Mouse (Mus musculus): ENCODE results near the gene Ap4e1.

Gene Ap4e1

DNA sequence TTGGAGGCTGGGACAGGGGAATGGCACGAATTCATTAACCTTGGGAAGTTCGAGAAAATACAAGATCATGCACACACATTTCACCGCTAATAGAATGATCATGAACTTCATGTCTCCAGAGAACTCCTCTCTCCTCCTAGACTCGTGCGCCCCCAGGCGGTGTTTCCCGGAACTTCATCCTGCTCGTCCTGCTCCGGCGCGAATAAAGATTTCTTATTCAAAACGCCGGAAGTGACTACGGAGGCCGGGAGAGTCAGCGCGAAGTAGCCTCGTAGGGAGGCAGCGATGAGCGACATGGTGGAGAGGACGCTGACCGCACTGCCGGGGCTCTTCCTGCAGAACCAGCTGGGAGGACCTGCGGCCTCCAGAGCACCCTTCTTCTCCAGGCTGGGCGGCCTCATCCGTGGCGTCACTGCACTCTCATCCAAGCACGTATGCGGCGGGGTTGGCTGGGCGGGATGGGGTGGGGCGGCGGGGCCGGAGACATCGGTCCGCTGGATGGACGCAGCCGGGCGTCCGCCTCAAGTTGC lies at the start of gene Ap4e1:
Gene Ap4e1 (plus strand): TSS at position 249 of the 530 bp plus-strand sequence.
- DNase-seq = peak; percentile 96 to 98

DNA sequence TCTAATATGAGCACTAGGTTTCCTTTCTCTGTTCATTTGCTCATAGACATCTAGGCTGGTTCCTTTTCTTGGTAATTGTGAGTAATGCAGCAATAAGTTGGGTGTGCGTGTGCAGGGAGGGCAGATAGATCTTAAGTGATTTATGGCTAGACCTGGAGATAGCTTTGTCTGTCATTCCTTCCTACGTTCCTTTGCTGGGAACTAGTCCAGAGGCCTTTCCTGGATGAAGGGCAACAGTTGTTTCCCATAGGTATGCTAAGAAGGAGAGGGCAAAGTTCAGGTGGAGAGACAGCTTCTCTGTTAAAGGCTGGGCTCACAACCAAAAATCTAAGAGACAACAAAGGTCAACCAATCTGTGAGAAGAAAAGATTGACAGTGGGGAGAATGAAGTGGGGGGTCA lies 46.8 kb upstream of the Ap4e1 start:
- no peak for DNase-seq

DNA sequence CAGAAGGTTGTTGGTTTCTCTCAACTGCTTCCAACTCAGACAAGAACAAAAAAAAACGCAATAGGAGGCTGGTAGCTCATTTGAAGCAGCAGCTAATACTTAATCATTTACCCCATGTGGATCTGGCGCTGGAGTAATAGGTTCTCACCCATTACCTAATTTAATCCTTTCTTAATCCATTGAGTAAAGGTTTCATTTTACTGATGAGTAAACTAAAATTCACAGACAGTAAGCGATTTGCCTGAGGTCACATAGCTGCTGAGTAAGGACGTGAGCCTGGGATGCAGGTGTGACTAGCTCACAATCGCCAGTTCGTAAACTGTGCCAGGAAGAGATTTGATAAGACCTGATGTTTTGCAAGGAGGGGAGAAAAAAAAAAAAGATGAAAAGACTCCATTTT lies 31.1 kb upstream of the Ap4e1 start:
- DNase-seq = no peak

DNA sequence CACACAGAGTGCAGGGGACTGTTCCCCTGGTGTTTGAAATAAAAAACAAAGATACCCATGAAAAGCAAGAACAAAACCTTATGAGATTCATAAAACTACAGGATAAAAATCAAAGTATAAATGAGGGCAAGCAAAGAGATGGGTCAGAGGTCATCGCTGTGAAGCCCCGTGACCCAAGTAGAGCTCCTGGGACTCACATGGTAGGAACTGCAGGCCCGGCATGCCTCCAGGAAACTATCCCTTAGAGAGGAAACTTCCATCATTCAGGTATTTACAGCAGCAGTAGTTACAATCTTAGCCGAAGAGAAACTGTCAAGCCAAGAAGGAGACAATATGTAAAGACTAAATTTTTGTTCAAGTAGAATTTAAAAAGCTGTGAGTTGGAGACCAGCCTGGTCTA lies 25.3 kb upstream of the Ap4e1 start:
- no peak for DNase-seq

DNA sequence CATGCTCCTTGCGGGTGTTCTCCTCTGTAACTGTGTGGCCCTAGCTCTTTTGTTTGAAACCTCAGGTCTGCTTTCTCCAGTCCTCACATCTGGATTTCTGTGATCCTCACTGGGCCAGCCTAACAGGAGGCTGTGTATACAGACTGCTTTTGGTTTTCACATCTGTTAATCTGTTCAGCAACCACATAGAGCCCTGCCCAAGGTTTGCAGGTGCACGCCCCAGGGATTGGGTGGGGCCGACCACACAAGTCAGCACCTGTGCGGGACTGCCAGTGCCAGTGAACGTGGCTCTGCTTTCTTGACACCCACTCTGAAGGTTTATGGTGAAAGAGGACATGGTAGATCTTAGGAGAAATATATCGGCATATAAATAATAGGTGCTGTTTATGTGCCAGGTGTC lies 18.6 kb upstream of the Ap4e1 start:
- no peak for DNase-seq

DNA sequence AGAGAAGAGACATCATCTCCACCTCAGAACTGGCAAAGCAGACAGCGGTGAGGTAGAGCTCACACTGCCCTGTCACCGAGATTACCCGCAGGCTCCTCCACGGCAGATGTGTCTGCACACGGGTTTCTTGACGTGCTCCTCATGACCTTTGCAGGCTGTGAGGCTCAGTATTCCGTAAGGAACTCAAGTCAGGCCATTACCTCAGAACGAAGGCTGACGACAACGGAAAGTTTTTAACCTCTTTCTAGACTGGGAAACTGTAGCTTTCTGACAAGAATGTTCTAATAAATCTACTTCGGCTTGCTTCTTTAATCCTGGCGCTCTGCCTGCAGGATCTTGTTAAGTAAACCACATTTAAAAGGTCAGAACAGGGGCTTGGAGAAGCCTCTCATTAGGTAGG lies 15.8 kb upstream of the Ap4e1 start:
- DNase-seq = no peak

DNA sequence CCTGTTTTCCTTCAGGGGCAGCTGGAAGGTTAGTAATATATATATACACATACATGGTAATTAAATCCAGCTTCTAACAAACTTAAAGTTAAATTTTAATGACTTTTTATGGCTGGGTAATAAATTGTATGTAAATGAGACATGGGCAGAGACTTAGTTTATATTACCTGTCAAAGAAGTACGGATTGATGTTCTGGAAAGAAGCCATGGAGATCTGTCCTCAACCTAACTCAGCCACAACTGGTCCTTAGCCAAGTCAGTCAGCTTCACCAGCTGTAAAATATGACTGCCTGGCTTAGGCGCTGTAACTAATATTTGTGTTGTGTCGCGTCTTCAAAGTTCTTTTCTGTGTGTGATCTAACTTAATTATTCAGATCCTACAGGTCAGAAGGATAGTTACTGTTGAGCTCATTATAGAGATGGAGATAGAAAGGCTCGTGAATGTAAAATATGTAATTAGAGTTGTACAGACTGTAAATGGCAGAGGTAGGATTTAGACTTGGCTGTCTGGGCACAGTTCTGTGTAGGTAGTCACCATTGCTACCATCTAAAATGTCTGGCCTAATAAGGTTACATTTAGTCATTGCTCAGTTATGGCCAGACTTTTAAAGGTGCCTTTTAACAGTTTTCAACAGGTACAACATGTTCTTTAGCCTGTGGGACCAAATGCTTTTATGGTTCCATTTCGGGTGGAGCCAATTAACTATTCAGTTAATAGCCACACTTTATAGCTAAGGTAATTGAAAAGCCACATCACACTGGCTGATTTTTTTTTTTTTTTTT lies 13.9 kb upstream of the Ap4e1 start:
- DNase-seq = no peak

DNA sequence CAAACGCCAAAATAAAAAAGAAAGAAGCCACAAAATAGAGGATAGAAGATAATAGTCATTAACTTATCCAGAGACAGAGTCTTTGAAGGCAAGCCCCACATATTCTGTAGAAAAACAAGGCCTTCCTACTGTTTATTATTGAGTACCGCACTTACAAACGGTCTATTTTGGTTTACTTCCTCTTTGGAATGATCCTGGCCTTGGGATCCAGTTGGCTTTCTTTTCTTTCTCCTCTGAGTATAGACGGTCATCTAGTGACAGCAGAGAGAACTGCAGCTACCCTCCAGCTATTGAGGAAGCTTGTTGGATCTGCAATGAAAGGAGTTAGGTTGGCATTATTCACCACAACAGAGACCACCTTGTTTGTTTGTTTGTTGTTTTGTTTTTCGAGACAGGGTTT lies 11.8 kb upstream of the Ap4e1 start:
- peak; percentile 23 to 47 for DNase-seq

DNA sequence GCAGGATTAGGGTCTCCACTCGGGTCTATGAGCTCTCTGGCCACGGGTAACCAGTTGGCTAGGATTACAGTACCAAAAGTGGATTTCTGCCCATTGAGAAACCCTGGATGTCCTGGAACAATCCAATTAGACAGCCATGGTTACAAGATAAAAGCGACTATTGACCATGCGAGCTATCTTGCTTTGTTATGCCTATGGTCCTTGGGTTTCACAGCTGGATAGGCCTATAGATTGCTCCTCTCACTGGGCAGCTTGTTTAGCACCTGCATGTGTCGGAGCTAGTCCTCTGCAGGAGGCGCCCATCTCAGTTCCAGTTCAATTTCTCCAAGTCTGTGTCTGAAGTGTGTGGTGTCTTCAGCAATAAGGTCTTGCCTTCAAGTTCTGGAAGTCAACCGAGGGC lies 10.3 kb upstream of the Ap4e1 start:
- no peak for DNase-seq

DNA sequence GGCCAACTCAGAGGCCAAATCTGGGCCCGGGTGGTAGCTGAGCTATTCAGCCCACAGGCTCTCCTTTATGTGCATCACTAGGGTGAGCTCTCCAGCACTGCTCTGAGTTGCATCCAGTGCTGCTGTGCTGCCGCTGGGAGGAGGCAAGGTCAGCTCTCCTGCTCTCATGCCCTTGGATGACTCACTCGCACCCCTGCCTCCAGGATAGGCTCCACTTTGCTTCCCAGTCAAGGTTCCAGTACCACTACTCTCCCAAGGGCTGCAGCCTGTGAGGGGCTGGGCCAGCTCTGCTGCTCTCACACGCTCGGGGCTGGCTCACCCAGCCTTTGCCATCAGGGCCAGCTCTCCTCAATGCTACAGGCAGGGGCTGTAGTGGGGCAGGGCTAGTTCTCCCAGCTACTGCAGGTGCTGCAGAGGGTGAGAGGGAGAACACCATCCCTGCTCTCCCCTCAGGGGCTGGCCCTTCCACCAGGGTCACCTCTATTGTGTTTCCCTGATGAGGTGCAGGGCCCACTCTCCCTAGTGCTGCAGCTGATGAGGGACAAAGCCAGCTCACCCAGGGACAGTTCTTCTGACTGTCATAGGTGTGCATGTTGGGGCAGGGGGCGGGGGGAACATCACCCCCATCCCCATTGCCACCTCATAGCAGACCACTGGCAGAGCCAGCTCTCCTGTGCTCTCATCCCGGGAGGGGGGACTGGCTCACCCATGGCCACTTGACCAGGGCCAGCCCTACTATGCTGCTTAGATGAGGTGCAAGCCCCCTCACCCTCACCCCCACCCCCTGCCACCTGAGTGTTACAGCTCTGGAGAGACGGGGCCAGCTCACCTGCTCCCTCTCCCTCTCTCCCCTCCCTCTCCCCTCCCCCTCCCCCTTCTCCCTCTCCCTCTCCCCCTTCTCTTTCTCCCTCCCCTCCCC lies 7.9 kb upstream of the Ap4e1 start:
- no peak for DNase-seq

DNA sequence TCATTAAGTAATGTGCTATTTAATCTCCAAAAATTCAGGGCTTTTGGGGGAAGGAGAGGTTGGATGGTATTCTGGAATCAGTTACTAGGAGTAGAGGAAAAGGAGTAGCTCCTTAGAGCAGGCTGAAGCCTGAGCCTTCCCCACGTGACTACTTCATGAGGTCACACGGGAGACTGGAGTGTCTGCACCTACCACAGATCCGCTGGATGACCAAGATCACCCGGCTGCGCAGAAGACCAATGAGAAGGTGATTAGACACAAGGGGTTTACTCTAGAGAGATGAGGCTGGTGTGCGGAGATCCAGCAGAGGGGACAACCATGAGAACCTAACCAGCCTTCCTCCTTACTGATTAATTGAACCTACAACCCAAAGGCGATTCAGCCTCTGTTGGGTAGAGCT lies 4.5 kb upstream of the Ap4e1 start:
- DNase-seq = no peak

DNA sequence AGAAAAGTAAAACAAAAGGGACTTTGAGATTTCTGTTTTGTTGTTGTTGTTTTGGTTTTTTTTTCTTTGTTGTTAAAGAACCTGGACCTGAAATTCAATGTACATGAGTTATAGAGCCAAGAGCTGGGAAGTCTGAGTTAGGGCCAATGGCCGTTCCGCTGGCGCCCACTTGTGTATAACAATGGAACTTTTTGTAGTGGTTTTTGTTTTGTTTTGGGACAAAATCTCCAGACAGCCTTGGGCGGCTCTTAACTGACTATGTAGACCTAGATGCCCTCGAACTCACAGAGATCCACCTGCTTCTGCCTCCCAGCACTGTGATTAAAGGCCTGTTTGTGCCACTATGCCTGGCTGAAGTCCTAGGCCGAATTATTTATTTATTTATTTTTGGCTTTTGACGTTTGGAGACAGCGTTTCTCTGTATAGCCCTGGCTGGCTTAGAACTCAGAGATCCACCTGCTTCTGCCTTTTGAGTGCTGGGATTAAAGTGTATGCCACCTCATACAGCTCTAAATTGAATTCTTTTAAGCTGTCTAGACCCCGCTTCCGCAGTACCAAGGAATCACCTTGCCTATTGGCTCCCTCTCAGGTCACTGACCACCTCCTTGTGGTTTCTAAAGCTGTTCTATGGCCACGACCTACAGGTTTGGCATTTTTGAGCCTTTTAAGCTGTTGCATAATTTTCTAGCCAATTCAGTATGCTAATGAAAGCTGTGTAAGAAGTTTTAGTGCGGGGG lies 1.7 kb upstream of the Ap4e1 start:
- peak; percentile 22 to 45 for DNase-seq

DNA sequence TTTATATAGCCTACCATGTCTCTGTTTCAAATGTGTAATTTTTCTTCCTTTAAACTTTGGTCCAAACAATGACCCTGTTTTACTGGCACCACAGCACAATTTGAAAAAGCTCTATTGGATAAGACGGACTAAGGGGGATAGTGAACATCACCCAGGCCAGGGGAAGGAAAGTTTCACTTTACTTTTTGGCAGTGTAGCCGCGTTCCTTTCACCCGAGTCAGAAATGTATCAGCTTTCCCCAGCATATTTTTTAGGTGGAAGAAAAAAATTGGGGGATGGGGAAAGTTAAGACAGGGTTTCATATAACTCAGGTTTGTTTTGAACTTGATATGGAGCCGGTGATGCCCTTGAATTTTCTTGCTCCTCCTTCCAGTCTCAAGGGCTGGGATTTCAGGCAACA lies 1.0 kb upstream of the Ap4e1 start:
- no peak for DNase-seq

DNA sequence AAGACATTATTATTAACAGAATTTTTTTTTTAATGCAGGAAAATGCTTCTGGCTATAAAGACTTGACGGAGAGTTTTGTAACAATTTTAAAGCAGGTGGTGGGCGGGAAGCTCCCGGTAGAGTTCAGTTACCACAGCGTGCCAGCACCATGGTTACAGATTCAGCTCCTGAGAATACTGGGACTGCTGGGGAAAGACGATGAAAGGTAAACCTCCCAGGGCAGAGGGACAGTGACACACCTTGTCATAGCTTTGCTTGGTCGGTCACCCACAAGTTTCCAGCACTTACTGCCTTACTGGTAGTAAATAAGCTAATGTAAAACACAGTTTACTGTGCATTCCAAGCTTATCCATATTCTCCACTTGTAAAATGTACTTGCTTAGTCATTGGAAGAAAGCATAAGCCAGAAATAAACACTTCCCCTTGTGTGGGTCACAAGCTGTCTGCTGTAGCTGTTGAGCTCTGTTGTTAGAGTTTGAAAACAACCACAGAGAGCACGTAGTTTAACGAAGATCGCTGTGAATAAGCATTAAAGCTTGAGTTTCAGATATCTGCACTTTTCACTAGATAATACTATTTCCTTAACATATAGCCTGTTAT lies 26.6 kb downstream of the Ap4e1 start:
- DNase-seq = no peak

DNA sequence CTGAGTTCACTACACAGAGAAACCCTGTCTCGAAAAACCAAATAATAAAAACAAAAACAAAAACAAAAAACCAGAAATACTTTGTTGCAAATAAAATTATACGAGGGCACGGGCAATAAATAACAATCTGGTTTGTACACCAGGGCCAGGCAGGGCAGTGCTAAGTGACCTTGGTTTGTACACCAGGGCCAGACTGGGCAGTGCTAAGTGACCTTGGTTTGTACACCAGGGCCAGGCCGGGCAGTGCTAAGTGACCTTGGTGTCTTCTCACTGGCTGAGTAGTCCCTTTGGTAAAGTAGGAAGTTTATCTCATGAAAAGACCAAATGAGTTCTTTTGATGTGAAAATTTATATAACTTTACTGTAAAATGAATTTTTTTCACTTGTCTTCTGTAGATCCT lies 28.8 kb downstream of the Ap4e1 start:
- DNase-seq = no peak

DNA sequence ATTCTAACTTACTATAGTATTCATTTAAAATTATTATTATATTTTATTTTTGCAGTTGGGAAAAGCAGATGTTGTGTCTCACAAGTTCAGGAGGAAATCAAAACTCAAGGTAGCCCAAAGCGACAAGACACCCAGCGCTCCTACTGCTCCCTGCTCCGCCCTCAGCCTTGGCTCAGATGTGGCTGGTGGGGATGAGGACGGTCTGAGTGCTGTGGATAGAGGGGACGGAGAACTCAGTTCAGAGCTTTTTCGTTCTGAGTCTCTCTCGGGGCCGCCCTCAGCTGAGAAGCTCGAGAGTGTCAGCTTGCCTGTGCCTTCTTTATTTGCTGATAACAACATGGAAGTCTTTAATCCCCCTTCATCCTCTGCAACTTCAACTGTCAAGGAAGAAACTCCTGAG lies 53.0 kb downstream of the Ap4e1 start:
- DNase-seq = no peak

DNA sequence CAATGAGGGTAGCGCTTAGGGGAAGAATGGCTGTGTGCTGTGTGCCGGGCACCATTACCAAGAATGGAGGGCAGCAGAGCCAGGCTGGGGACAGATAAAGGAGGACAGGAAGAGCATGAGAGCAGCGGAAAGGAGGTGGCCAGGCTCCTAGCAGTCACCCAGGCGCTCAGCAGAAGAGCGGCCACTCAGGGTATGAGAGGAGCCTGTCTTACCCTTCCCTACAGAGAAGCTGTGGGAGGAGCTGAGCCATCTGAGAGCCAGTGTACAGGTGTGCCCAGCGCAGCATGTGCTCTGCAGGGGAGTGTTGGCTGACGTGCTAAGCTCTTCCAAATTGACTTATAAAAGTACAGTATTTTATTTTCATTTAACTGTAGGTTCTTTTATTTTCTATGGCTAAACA lies 60.3 kb downstream of the Ap4e1 start:
- no peak for DNase-seq

DNA sequence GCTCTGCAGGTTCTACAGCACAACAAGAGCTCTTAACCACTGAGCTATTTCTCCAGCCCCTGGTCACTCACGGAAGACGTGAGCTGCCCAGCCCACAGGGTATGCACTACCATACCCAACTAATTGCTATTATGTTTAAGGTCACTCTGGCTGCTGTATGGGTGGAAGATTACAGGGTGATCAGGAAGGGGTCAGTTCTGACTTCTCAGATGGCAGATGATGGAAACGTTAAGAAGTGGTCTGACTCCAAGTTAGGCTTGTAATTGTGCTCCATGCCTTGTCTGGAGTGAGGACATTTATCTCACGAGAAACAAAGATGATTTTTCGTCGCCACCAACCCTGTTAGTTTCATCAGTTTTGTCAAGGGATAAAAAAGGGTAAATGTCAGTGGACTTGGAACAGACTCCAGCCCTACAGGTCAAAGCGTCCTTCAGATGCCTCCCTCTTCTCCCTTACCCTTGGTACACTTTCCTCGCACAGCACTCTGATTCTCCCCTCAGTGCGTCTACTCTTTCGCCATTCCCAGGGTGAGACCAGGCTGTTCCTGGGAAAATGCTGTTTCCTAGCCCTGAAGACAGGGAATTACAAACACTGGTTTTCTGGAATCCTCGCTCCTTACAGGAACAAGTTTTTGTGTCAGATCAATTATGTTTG lies 61.4 kb downstream of the Ap4e1 start:
- no peak for DNase-seq

DNA sequence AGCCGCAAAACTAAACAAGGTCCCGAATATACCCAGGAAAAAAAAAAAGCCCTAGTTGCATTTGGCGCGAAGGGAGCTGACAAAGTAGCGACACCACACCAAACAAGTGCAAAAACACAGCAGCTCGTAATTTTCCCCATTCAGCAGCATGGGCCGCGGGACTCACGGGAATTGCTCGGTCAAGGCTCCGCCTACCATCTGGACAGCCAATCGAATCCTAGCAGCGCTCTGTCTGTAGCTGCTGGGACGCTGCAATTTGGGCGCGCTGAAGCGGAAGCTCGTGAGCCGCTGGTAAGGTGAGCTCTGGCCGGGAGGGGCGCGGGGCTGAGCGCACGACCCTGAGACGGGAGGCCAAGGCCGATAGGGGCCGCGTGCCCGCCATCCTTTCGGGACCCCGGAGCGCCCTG lies 61.9 kb downstream of the Ap4e1 start, which contains the start of gene Blvra:
Gene Blvra (plus strand): TSS at position 231 of the 407 bp plus-strand sequence.
- peak; percentile 86 for DNase-seq

DNA sequence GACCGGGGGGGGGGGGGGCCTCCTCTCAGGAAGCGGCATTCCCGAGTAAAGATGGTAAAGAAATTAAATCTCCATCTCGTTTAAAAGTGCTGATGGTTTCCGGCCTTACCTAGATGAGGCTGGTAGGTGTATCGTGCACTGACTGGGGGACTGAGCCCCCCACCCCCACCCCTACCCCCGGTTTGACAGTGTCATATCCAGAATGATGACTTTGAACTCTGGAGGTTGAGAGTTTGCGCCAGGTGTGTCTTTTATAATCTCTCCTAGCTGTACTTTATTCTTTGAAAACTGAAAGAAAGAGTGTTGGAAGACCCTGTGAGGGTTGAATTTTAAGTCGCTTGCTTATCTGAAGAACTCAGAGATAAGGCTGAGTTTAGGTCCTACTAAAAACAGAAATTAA lies 62.4 kb downstream of the Ap4e1 start:
- DNase-seq = peak in 1 of 2 experiments; percentile 8

DNA sequence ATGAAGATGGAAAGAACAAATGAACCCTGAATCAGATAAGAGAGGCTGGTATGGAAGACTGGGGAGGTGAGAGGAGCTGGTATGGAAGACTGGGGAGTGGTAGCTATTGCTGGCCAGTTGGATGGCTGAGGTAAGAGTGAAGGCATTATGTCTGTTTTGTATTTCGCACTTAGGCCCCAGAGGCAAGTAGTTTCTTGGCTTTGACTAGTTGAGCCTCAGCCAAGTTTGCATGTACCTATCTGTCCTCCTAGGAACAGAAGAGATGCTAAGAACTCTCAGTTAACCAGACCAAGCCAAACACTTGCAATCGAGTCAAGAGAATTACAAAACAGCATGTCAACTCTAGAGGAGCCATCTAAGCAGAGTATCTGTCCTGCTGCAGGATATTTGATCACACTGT lies 65.6 kb downstream of the Ap4e1 start:
- no peak for DNase-seq

DNA sequence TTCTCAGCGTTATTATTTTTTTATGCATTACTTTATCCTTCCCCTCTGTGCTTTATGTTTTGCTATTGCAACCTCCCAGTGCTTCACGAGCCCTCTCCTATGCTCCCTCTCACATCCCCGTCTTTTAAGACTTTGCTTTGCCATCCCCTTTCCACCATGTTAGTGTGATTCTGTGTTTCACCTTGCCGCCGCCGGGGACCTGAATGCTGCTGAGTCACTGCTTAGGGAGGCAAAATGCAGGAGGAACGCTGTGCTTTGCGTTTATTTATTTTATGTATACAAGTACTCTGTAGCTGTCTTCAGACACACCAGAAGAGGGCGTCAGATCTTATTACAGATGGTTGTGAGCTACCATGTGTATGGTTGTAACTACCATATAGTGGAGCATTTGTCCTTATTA lies 69.1 kb downstream of the Ap4e1 start:
- DNase-seq = no peak
